Mouse (Mus musculus) liver, adult 2 months (tissue): ENCODE data around the gene Sv2c. TPM values are rescaled to one million over a fixed set of nuclear protein-coding genes. Genes with fewer than 3 reads are reported as not detected.
A peak's percentile ranks its signal among the peaks of the same experiment; 100 is the strongest.
"Not testable (repeated sequence)": the region's sequence is repeated elsewhere in the genome, so short reads cannot be mapped to it uniquely, and the experiment has no call there.

Source experiments
- DNase-seq: peaks from one replicate; pipeline ENCODE4 v3.0.0-alpha.2; 2011; ENCODE audit warnings: low read depth, low spot score; ENCODE audit errors: extremely low read depth
- H3K27ac ChIP-seq: fragments of 200-500 bp; replicated peaks from 2 replicates; pipeline ENCODE4 v1.5.1; 2012; ENCODE audit warnings: low read depth, mild to moderate bottlenecking, control low read depth, inconsistent platforms, low read length; ENCODE audit not compliant: insufficient read depth
- H3K27me3 ChIP-seq: fragments of 200-500 bp; 2 replicates; pipeline ENCODE4 v1.6.1; 2012; ENCODE audit warnings: mild to moderate bottlenecking, moderate library complexity, low read length, inconsistent platforms; ENCODE audit not compliant: control insufficient read depth, insufficient read depth
- H3K36me3 ChIP-seq: fragments of 200-500 bp; 2 replicates; pipeline ENCODE4 v1.6.1; 2012; ENCODE audit warnings: low read length, inconsistent platforms; ENCODE audit not compliant: control insufficient read depth, insufficient read depth
- H3K4me1 ChIP-seq: fragments of 200-500 bp; 2 replicates; pipeline ENCODE4 v1.6.1; 2011; ENCODE audit warnings: low read length; ENCODE audit not compliant: control insufficient read depth, insufficient read depth
- H3K4me3 ChIP-seq: fragments of 200-500 bp; 2 replicates; pipeline ENCODE4 v1.5.1; 2011; ENCODE audit warnings: low read depth, mild to moderate bottlenecking, control low read depth, low read length, moderate library complexity; ENCODE audit not compliant: insufficient read depth
- H3K79me2 ChIP-seq: fragments of 200-500 bp; 2 replicates; pipeline ENCODE4 v1.6.1; 2012; ENCODE audit warnings: inconsistent platforms, mild to moderate bottlenecking, low read length, moderate library complexity; ENCODE audit not compliant: control insufficient read depth, insufficient read depth
- H3K9ac ChIP-seq: fragments of 200-500 bp; 2 replicates; pipeline ENCODE4 v1.6.1; 2012; ENCODE audit warnings: low read depth, mild to moderate bottlenecking, control low read depth, inconsistent platforms, low read length
- CTCF ChIP-seq: fragments of 200-500 bp; IDR thresholded peaks from 2 replicates; pipeline ENCODE4 v1.5.1; 2011; ENCODE audit warnings: low read depth, low read length, control low read depth
- POLR2A ChIP-seq: fragments of 200-500 bp; IDR thresholded peaks from 2 replicates; pipeline ENCODE4 v1.6.1; 2011; ENCODE audit warnings: low read length, control low read depth; ENCODE audit not compliant: insufficient read depth; ENCODE audit errors: extremely low read depth
- WGBS: fragments of 180-500 bp; shearing (Covaris S2); methylation state at CpG from one replicate; pipeline ENCODE4 v1.1.7; 2018; 5-methylcytosine and 5-hydroxymethylcytosine counted together
- polyA plus RNA-seq: library from polyadenylated mRNA; depleted of rRNA; stranded (reverse); fragments of >200 nt; gene quantifications from 2 replicates; pipeline ENCODE4 v1.2.3, GENCODE M21; 2012
- total RNA-seq: library from RNA; depleted of rRNA; stranded (reverse); fragments of >200 nt; gene quantifications from 2 replicates; pipeline ENCODE4 v1.2.3, GENCODE M21; 2014

Gene Sv2c
- total and polyA plus RNA-seq, 2 experiments = 0.09 to 0.13 TPM

GRCm38 (mm10) chr13:96085581-96086302, 46.6 kb downstream of the Sv2c start:
- no peak for DNase-seq
- TF ChIP-seq CTCF (no peak), POLR2A (no peak)
- Histone ChIP-seq H3K36me3 (no peaks in the 10 kb centered on the region), H3K27me3 (peaks cover 2% of the 10 kb centered on the region; the same call in 1 of the 2 replicates), H3K4me1 (no peaks in the 10 kb centered on the region), H3K4me3 (no peak overlapping the region), H3K9ac (no peak overlapping the region), H3K79me2 (no peaks in the 10 kb centered on the region), H3K27ac (no peak overlapping the region)
- WGBS = 61% methylated on average over 7 of the region's 7 CpGs

GRCm38 (mm10) chr13:96081754-96082153, 50.6 kb downstream of the Sv2c start, which contains the start of gene Gm17190:
TSS of gene Gm17190 (plus strand) at chr13:96082054.
- H3K36me3 ChIP-seq, H3K4me1 ChIP-seq, H3K9ac ChIP-seq, H3K27me3 ChIP-seq, H3K79me2 ChIP-seq, H3K27ac ChIP-seq, H3K4me3 ChIP-seq, DNase-seq: not testable (repeated sequence)
- 88% methylated on average over 1 of the region's 1 CpGs for WGBS

- DNase-seq, H3K27ac ChIP-seq, H3K27me3 ChIP-seq, H3K4me3 ChIP-seq, H3K36me3 ChIP-seq, H3K9ac ChIP-seq, H3K4me1 ChIP-seq, H3K79me2 ChIP-seq: not testable (repeated sequence)
- WGBS = 76% methylated on average over 3 of the region's 3 CpGs
These were observed 51.1 kb downstream of the Sv2c start, which contains the start of gene Gm20075 for GRCm38 (mm10) chr13:96081276-96081675. TSS of gene Gm20075 (minus strand) at chr13:96081376.

DNA sequence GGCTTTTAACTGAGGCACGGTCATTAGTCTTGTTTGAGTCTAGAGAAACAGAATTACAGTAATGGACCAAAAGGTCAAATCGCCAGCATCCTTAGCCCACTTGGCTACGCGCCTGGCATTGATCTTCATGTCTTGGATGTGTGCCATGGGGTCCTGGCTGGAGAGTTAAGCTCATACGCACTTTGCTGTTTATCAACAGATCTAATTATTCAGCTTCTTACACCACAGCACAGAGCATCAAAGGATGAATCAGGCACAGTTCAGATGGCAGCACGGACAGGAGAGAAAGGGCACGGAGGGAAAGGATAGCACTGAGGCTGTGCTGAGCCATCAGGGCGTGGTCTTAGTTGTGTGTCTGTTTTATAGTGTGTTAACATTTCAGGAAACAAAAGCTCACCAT, 58.8 kb downstream of the Sv2c start:
- H3K79me2 ChIP-seq = no peaks in the 10 kb centered on the region
- H3K27me3 ChIP-seq = no peaks in the 10 kb centered on the region
- TF ChIP-seq POLR2A (no peak), CTCF (no peak)
- H3K27ac ChIP-seq = no peak overlapping the region
- H3K36me3 ChIP-seq = no peaks in the 10 kb centered on the region
- H3K4me3 ChIP-seq = no peak overlapping the region
- no peaks in the 10 kb centered on the region for H3K4me1 ChIP-seq
- peak; percentile 21 for DNase-seq
- no peak overlapping the region for H3K9ac ChIP-seq
- 39% methylated on average over 8 of the region's 8 CpGs for WGBS

DNA sequence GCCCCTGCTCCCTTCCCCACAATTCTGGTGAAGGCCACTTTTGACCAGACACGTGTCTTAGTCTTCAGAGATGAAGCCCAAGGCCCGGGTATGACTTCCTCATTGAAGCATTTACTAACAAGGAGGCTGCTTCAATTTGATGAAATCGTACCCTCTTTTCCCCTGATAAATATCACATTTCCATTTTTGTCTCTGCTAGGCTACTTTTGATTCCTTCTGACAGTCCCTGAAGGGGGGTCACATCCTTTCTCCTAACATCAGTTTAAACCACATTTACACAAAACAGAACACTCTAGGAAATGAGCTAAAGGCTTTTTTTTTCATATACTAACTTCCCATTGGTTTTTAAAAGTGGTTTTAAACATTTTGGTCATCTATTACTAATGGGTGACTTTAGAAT, 79.6 kb downstream of the Sv2c start:
- Histone ChIP-seq H3K4me3 (no peak overlapping the region), H3K79me2 (no peaks in the 10 kb centered on the region), H3K9ac (no peak overlapping the region), H3K27ac (no peak overlapping the region), H3K36me3 (no peaks in the 10 kb centered on the region), H3K4me1 (no peaks in the 10 kb centered on the region), H3K27me3 (no peaks in the 10 kb centered on the region)
- no peak for DNase-seq
- TF ChIP-seq POLR2A (no peak), CTCF (no peak)
- 83% methylated on average over 3 of the region's 3 CpGs for WGBS

- WGBS = 70% methylated on average over 5 of the region's 5 CpGs
These were observed 87.0 kb downstream of the Sv2c start for GRCm38 (mm10) chr13:96045396-96045795.

More at GRCm38 (mm10) chr13:96045396-96045795, 87.0 kb downstream of the Sv2c start:
- no peaks in the 10 kb centered on the region for H3K27me3 ChIP-seq
- no peaks in the 10 kb centered on the region for H3K36me3 ChIP-seq
- no peak overlapping the region for H3K4me3 ChIP-seq
- no peak for TF ChIP-seq POLR2A
- TF ChIP-seq CTCF = no peak
- no peaks in the 10 kb centered on the region for H3K79me2 ChIP-seq
- H3K27ac ChIP-seq = no peak overlapping the region
- no peak for DNase-seq
- H3K9ac ChIP-seq = no peak overlapping the region
- H3K4me1 ChIP-seq = no peaks in the 10 kb centered on the region
